Mouse (Mus musculus): ENCODE results near the gene Pnldc1. TPM values are rescaled to one million over a fixed set of nuclear protein-coding genes. Genes with fewer than 3 reads are reported as not detected.

Pnldc1 gene
- 1 to 10 TPM in 1 of 2 experiments, under 1 TPM in 1; 0.98 to 2.4 TPM for polyA plus RNA-seq (2017; shearing (Covaris generic))

DNA sequence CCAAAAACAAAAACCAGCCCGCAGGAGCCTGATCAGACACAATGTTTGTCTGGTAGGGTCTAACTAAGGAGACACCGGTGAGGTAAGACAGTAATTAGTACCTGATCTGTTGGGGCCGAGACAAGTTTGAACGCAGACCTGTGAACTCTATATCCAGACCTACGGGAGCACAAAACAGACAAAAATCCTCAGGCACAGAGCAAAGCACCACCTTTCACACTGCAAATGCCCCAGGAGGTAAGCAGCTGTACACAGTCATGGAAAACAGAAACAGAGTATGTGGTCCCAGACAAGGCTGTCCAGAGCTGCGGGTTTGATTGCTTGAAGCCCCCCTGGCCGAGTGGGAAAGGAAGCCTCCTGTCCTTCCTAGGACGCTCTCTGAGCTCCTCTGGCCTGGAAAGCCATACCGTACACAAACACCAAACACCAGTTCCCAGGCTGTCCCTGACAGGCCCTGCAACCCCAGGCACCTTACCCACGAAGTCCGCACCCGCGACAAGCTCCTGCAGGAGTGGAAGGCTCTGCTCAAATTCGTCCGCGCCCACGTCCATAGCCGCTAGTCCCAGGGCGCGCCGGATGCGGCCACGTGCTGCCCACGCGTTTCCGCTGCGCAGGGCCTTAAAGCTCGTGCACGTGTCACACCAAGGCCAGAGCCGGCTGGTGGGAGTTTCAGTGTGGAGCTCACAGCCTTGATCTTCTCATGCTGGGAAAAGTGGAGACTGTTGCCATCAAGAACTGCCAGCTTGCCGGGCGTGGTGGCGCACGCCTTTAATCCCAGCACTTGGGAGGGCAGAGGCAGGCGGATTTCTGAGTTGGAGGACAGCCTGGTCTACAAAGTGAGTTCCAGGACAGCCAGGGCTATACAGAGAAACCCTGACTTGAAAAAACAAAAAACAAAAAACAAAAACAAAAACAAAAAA, at the start of gene Pnldc1:
Pnldc1 (minus strand) TSS at position 870 of the 920 bp plus-strand sequence.

GRCm38 (mm10) chr17:12940151-12940805, 30.2 kb upstream of the Pnldc1 start, which contains the start of gene Acat3:
TSS of gene Acat3 (minus strand) at chr17:12940600.

DNA sequence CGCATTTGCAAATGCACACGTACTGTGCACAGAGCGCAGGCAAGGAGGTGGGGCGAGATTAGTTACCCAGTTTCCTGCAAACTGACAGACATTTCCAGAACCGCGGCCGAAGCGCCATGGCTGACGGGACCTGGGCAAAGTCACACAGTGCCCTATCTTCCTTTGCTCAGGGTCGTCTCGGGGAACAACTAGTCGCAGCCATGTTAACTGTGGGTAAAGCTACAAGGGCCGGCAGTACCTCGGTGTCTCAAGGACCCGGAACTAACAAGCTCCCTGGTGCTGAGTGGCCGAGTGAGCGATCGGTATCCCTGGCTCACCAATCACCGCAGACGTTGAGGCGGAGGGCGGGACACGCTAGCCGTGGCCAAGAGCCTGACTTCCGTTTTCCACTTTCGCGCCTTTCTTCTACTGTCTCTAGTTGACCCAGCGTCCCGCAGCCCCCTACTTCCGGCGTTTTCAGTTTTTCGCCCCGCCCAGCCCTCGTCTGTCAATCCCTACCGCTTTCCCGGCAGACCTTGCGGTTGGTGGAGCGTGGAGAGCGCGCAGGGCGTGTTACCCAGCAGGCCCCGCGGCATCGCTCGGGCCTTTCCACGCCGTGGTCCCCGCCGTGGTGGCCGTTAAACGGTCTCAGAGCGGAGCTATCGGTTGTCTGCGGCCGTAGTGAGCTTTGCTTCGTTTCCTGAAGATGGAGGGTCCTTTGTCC, 6.0 kb upstream of the Pnldc1 start, which contains the start of gene Mrpl18:
Mrpl18 (minus strand) TSS at position 465 of the 703 bp plus-strand sequence.

GRCm38 (mm10) chr17:12915488-12915880, 5.5 kb upstream of the Pnldc1 start, which contains the start of gene Tcp1:
TSS of gene Tcp1 (plus strand) at chr17:12915701.

DNA sequence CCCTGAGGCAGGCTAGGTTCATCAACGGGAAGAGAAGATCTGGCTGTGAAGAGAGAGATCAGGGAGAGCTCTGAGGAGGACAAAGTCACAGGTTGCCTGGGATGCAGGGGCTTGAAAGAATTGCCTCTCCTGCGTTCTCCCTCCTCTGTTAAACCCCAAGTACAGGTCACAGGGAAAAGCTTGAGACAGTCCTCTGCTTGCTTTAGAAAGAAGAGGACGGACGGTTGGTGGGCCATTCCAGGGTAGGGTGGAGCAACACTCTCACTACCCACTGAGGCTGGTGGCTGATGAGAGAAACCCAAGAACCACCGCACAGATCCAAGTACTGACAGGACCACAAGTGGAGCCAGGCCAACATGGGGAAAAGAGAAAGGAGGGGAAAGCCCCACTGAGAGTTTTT, 34.3 kb downstream of the Pnldc1 start, which contains the start of gene Mrgprh:
Mrgprh (plus strand) TSS at position 301 of the 400 bp plus-strand sequence.

DNA sequence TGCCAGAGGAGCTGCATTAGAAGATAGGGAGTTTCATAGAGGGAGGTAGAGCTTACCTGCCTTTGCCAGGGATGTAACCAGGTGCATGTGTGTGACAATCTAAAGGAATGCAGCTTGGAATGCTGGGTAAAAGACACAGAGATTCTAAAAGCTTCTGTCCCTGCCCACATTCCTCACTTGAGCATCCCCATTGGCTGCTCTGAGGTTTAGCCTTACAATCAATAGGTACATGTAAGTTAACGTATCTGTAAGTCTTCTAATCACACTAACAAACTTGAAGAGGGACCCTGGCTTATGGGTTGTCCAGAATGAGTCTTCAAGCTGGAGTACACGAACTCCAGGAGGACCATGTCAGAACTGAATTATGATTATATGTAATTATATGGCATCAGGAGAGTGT, 42.0 kb downstream of the Pnldc1 start, which contains the start of gene Mas1:
Mas1 (minus strand) TSS at position 101 of the 400 bp plus-strand sequence.

Other genes with a start within 250 kb of the Pnldc1 start
- not detected for gene Slc22a1, start 234.4 kb downstream of the Pnldc1 start, polyA plus RNA-seq (2017; shearing (Covaris generic))
- gene Igf2r, start 140.6 kb downstream of the Pnldc1 start, polyA plus RNA-seq (2017; shearing (Covaris generic)), result 10 to 100 TPM; 29.0 to 38.6 TPM
- under 1 TPM; 0.16 to 0.17 TPM for gene Mas1, start 42.1 kb downstream of the Pnldc1 start, polyA plus RNA-seq (2017; shearing (Covaris generic))
- under 1 TPM in 1 of 2 experiments, not detected in 1; 0.66 TPM for gene Mrgprh, start 34.2 kb downstream of the Pnldc1 start, polyA plus RNA-seq (2017; shearing (Covaris generic))
- gene Tcp1, start 5.5 kb upstream of the Pnldc1 start, polyA plus RNA-seq (2017; shearing (Covaris generic)), result 100 to 1,000 TPM; 172 to 203 TPM
- gene Mrpl18, start 6.1 kb upstream of the Pnldc1 start, polyA plus RNA-seq (2017; shearing (Covaris generic)), result 100 to 1,000 TPM; 108 to 134 TPM
- gene Acat3, start 30.4 kb upstream of the Pnldc1 start, polyA plus RNA-seq (2017; shearing (Covaris generic)), result 1 to 10 TPM in 1 of 2 experiments, under 1 TPM in 1; 0.47 to 1.3 TPM
- gene Acat2, start 50.5 kb upstream of the Pnldc1 start, polyA plus RNA-seq (2017; shearing (Covaris generic)), result 10 to 100 TPM; 27.6 to 54.4 TPM
- 10 to 100 TPM; 70.8 to 89.0 TPM for gene Wtap, start 83.9 kb upstream of the Pnldc1 start, polyA plus RNA-seq (2017; shearing (Covaris generic))
- 100 to 1,000 TPM in 1 of 2 experiments, 10 to 100 TPM in 1; 99.0 to 110 TPM for gene Sod2, start 96.6 kb upstream of the Pnldc1 start, polyA plus RNA-seq (2017; shearing (Covaris generic))
- gene Gpr31b, start 142.1 kb upstream of the Pnldc1 start, polyA plus RNA-seq (2017; shearing (Covaris generic)), result not detected
- gene Tcp10b, start 150.9 kb upstream of the Pnldc1 start, polyA plus RNA-seq (2017; shearing (Covaris generic)), result under 1 TPM in 1 of 2 experiments, not detected in 1; 0.53 TPM
- under 1 TPM in 1 of 2 experiments, not detected in 1; 0.73 TPM for gene Unc93a, start 221.6 kb upstream of the Pnldc1 start, polyA plus RNA-seq (2017; shearing (Covaris generic))